1 mouse cellular context compared by ENCODE assay signal in genomic region chr4:133129931-133130889, GRCm38 (mm10).
TF ChIP-seq lines count a peak whose summit lies in the region.

Wasf2 (plus strand) TSS chr4:133130505.

TF ChIP-seq in CH12.LX, 34 proteins besides CTCF, POLR2A, EP300 and RAD21 (continued from another document):
- peak; percentile 68; the same call in 1 of the 2 replicates for TF ChIP-seq ZMIZ1 (IDR thresholded peaks at IDR 0.05; ENCODE audit: low read depth, low read length)
- peak; percentile 66 for TF ChIP-seq HCFC1 (IDR thresholded peaks at IDR 0.05; ENCODE audit: low read depth, low read length)
- no peak for TF ChIP-seq ZKSCAN1 (IDR thresholded peaks at IDR 0.05; ENCODE audit: borderline replicate concordance, low read depth, low read length)
- TF ChIP-seq MXI1 (IDR thresholded peaks at IDR 0.05; ENCODE audit: low read depth, low read length) = no peak
- peak; percentile 89; the same call in 1 of the 2 replicates for TF ChIP-seq MAZ (IDR thresholded peaks at IDR 0.05; ENCODE audit: low read depth, low read length)
- TF ChIP-seq PAX5 (IDR thresholded peaks at IDR 0.05; ENCODE audit: low read length) = no peak
- peak; percentile 94 for TF ChIP-seq CHD2 (IDR thresholded peaks at IDR 0.05; ENCODE audit: low read length)
- no peak for TF ChIP-seq ETS1 (conservative IDR thresholded peaks at IDR 0.05; ENCODE audit: low read depth, low read length)
- TF ChIP-seq RCOR1 (conservative IDR thresholded peaks at IDR 0.05; ENCODE audit: low read depth, low read length) = no peak; the same call in 1 of the 2 replicates
- peak; percentile 100 for TF ChIP-seq CHD1 (IDR thresholded peaks at IDR 0.05; ENCODE audit: low read depth, low read length)
- peak; percentile 78 for TF ChIP-seq IRF4 (IDR thresholded peaks at IDR 0.05; ENCODE audit: low read depth, low read length)
- peak; percentile 90 for TF ChIP-seq SIN3A (IDR thresholded peaks at IDR 0.05; ENCODE audit: low read length)
- TF ChIP-seq E2F4 (IDR thresholded peaks at IDR 0.05; ENCODE audit: insufficient replicate concordance, low read depth, low read length) = peak; percentile 72; the same call in 1 of the 2 replicates
- peak; percentile 55 for TF ChIP-seq BHLHE40 (IDR thresholded peaks at IDR 0.05; ENCODE audit: low read depth, low read length)
